Mouse (Mus musculus): ENCODE data around the gene C4bp. TPM values are rescaled to one million over a fixed set of nuclear protein-coding genes. Genes with fewer than 3 reads are reported as not detected.
"Not testable (repeated sequence)": the region's sequence is repeated elsewhere in the genome, so short reads cannot be mapped to it uniquely, and the experiment has no call there.

C4bp gene
- polyA plus RNA-seq, 1 experiment from 2014 or later, result not detected

GRCm38 (mm10) chr1:130678551-130678950, 17.1 kb upstream of the C4bp start:
- H3K27me3 ChIP-seq (ENCODE audit: control insufficient read depth, insufficient read depth, low read length), result no peaks in the 10 kb centered on the region
- no peak overlapping the region for H3K27ac ChIP-seq
- no peak overlapping the region for H3K4me2 ChIP-seq (replicated peaks)
- H3K9me3 ChIP-seq (ENCODE audit: control insufficient read depth, low read length), result no peaks in the 10 kb centered on the region
- no peak overlapping the region for H3K9ac ChIP-seq
- DNase-seq (ENCODE audit: low spot score) (no peak), ATAC-seq (ENCODE audit: low FRiP score) (no peak)
- no peaks in the 10 kb centered on the region for H3K36me3 ChIP-seq (replicated peaks; ENCODE audit: control insufficient read depth, insufficient read depth)
- no peak overlapping the region for H3K4me3 ChIP-seq (replicated peaks; ENCODE audit: low read length)
- 90% methylated on average over 2 of the region's 2 CpGs for WGBS
- no peaks in the 10 kb centered on the region for H3K4me1 ChIP-seq (replicated peaks; ENCODE audit: control insufficient read depth, insufficient read depth, low read length)

GRCm38 (mm10) chr1:130663576-130663975, 2.1 kb upstream of the C4bp start:
- H3K27me3 ChIP-seq (ENCODE audit: control insufficient read depth, insufficient read depth, low read length); H3K4me3 ChIP-seq (replicated peaks; ENCODE audit: low read length); H3K4me1 ChIP-seq (replicated peaks; ENCODE audit: control insufficient read depth, insufficient read depth, low read length); H3K9ac ChIP-seq; DNase-seq (ENCODE audit: low spot score); H3K4me2 ChIP-seq (replicated peaks); H3K27ac ChIP-seq; H3K36me3 ChIP-seq (replicated peaks; ENCODE audit: control insufficient read depth, insufficient read depth); ATAC-seq (ENCODE audit: low FRiP score); H3K9me3 ChIP-seq (ENCODE audit: control insufficient read depth, low read length): not testable (repeated sequence)
- WGBS, result 89% methylated on average over 5 of the region's 5 CpGs

- not testable (repeated sequence) for H3K36me3 ChIP-seq (replicated peaks; ENCODE audit: control insufficient read depth, insufficient read depth); DNase-seq (ENCODE audit: low spot score); ATAC-seq (ENCODE audit: low FRiP score); H3K27ac ChIP-seq; H3K27me3 ChIP-seq (ENCODE audit: control insufficient read depth, insufficient read depth, low read length); H3K4me3 ChIP-seq (replicated peaks; ENCODE audit: low read length); H3K9me3 ChIP-seq (ENCODE audit: control insufficient read depth, low read length); H3K4me1 ChIP-seq (replicated peaks; ENCODE audit: control insufficient read depth, insufficient read depth, low read length); H3K4me2 ChIP-seq (replicated peaks); H3K9ac ChIP-seq
- 46% methylated on average over 5 of the region's 5 CpGs for WGBS
Measured at GRCm38 (mm10) chr1:130659641-130660040, 1.8 kb downstream of the C4bp start.

- no peak overlapping the region for H3K4me2 ChIP-seq (replicated peaks)
- no peaks in the 10 kb centered on the region for H3K36me3 ChIP-seq (replicated peaks; ENCODE audit: control insufficient read depth, insufficient read depth)
- DNase-seq (ENCODE audit: low spot score), result no peak
- H3K4me3 ChIP-seq (replicated peaks; ENCODE audit: low read length), result no peak overlapping the region
- no peak for ATAC-seq (ENCODE audit: low FRiP score)
- WGBS, result 49% methylated on average over 4 of the region's 4 CpGs
- H3K4me1 ChIP-seq (replicated peaks; ENCODE audit: control insufficient read depth, insufficient read depth, low read length), result no peaks in the 10 kb centered on the region
- H3K27me3 ChIP-seq (ENCODE audit: control insufficient read depth, insufficient read depth, low read length), result no peaks in the 10 kb centered on the region
- H3K9ac ChIP-seq, result no peak overlapping the region
- no peak overlapping the region for H3K27ac ChIP-seq
- H3K9me3 ChIP-seq (ENCODE audit: control insufficient read depth, low read length), result no peaks in the 10 kb centered on the region
Measured at GRCm38 (mm10) chr1:130644103-130644502, 17.3 kb downstream of the C4bp start.

- Histone ChIP-seq H3K36me3 (replicated peaks; ENCODE audit: control insufficient read depth, insufficient read depth) (no peaks in the 10 kb centered on the region), H3K4me2 (replicated peaks) (no peak overlapping the region), H3K27ac (no peak overlapping the region), H3K9ac (no peak overlapping the region), H3K4me1 (replicated peaks; ENCODE audit: control insufficient read depth, insufficient read depth, low read length) (no peaks in the 10 kb centered on the region), H3K4me3 (replicated peaks; ENCODE audit: low read length) (no peak overlapping the region), H3K27me3 (ENCODE audit: control insufficient read depth, insufficient read depth, low read length) (no peaks in the 10 kb centered on the region), H3K9me3 (ENCODE audit: control insufficient read depth, low read length) (no peaks in the 10 kb centered on the region)
- ATAC-seq (ENCODE audit: low FRiP score) (no peak), DNase-seq (ENCODE audit: low spot score) (no peak)
Measured at GRCm38 (mm10) chr1:130640967-130641366, 20.5 kb downstream of the C4bp start.

GRCm38 (mm10) chr1:130633761-130634410, 27.5 kb downstream of the C4bp start:
- Histone ChIP-seq H3K27ac (no peak overlapping the region), H3K9ac (no peak overlapping the region), H3K4me1 (replicated peaks; ENCODE audit: control insufficient read depth, insufficient read depth, low read length) (no peaks in the 10 kb centered on the region), H3K4me2 (replicated peaks) (no peak overlapping the region; the same call in 1 of the 2 replicates), H3K36me3 (replicated peaks; ENCODE audit: control insufficient read depth, insufficient read depth) (no peaks in the 10 kb centered on the region), H3K9me3 (ENCODE audit: control insufficient read depth, low read length) (no peaks in the 10 kb centered on the region), H3K27me3 (ENCODE audit: control insufficient read depth, insufficient read depth, low read length) (no peaks in the 10 kb centered on the region), H3K4me3 (replicated peaks; ENCODE audit: low read length) (no peak overlapping the region)
- peak; percentile 77 for DNase-seq (ENCODE audit: low spot score)
- no peak for ATAC-seq (ENCODE audit: low FRiP score)
- WGBS, result 31% methylated on average over 16 of the region's 16 CpGs

GRCm38 (mm10) chr1:130633316-130633715, 28.1 kb downstream of the C4bp start:
- WGBS, result 91% methylated on average over 8 of the region's 8 CpGs
- Histone ChIP-seq H3K4me3 (replicated peaks; ENCODE audit: low read length) (no peak overlapping the region), H3K9ac (no peak overlapping the region), H3K9me3 (ENCODE audit: control insufficient read depth, low read length) (no peaks in the 10 kb centered on the region), H3K27me3 (ENCODE audit: control insufficient read depth, insufficient read depth, low read length) (no peaks in the 10 kb centered on the region), H3K36me3 (replicated peaks; ENCODE audit: control insufficient read depth, insufficient read depth) (no peaks in the 10 kb centered on the region), H3K4me1 (replicated peaks; ENCODE audit: control insufficient read depth, insufficient read depth, low read length) (no peaks in the 10 kb centered on the region), H3K4me2 (replicated peaks) (no peak overlapping the region), H3K27ac (no peak overlapping the region)
- DNase-seq (ENCODE audit: low spot score) (no peak), ATAC-seq (ENCODE audit: low FRiP score) (no peak)

GRCm38 (mm10) chr1:130629521-130629920, 31.9 kb downstream of the C4bp start, which contains the start of gene Zp3r:
TSS of gene Zp3r (minus strand) at chr1:130629621.
- no peaks in the 10 kb centered on the region for H3K27me3 ChIP-seq (ENCODE audit: control insufficient read depth, insufficient read depth, low read length)
- H3K36me3 ChIP-seq (replicated peaks; ENCODE audit: control insufficient read depth, insufficient read depth), result no peaks in the 10 kb centered on the region
- no peak within 1 kb of the TSS for H3K4me2 ChIP-seq (replicated peaks)
- 91% methylated on average over 2 of the region's 2 CpGs for WGBS
- no peak within 1 kb of the TSS for H3K9ac ChIP-seq
- no peak within 1 kb of the TSS for H3K4me3 ChIP-seq (replicated peaks; ENCODE audit: low read length)
- no peak within 1 kb of the TSS for H3K27ac ChIP-seq
- no peaks in the 10 kb centered on the region for H3K9me3 ChIP-seq (ENCODE audit: control insufficient read depth, low read length)
- H3K4me1 ChIP-seq (replicated peaks; ENCODE audit: control insufficient read depth, insufficient read depth, low read length), result no peaks in the 10 kb centered on the region
- no peak for ATAC-seq (ENCODE audit: low FRiP score)
- no peak for DNase-seq (ENCODE audit: low spot score)

- Histone ChIP-seq H3K27ac (no peak overlapping the region), H3K27me3 (ENCODE audit: control insufficient read depth, insufficient read depth, low read length) (no peaks in the 10 kb centered on the region), H3K9ac (no peak overlapping the region), H3K4me1 (replicated peaks; ENCODE audit: control insufficient read depth, insufficient read depth, low read length) (no peaks in the 10 kb centered on the region), H3K9me3 (ENCODE audit: control insufficient read depth, low read length) (no peaks in the 10 kb centered on the region), H3K36me3 (replicated peaks; ENCODE audit: control insufficient read depth, insufficient read depth) (no peaks in the 10 kb centered on the region), H3K4me2 (replicated peaks) (no peak overlapping the region), H3K4me3 (replicated peaks; ENCODE audit: low read length) (no peak overlapping the region)
- 91% methylated on average over 2 of the region's 2 CpGs for WGBS
- ATAC-seq (ENCODE audit: low FRiP score), result no peak
- no peak for DNase-seq (ENCODE audit: low spot score)
Measured at GRCm38 (mm10) chr1:130596291-130596690, 65.1 kb downstream of the C4bp start.

- Histone ChIP-seq H3K9ac (no peak overlapping the region), H3K36me3 (replicated peaks; ENCODE audit: control insufficient read depth, insufficient read depth) (no peaks in the 10 kb centered on the region), H3K4me1 (replicated peaks; ENCODE audit: control insufficient read depth, insufficient read depth, low read length) (no peaks in the 10 kb centered on the region), H3K4me3 (replicated peaks; ENCODE audit: low read length) (no peak overlapping the region), H3K27ac (no peak overlapping the region), H3K9me3 (ENCODE audit: control insufficient read depth, low read length) (no peaks in the 10 kb centered on the region), H3K4me2 (replicated peaks) (no peak overlapping the region), H3K27me3 (ENCODE audit: control insufficient read depth, insufficient read depth, low read length) (no peaks in the 10 kb centered on the region)
- 82% methylated on average over 9 of the region's 9 CpGs for WGBS
- DNase-seq (ENCODE audit: low spot score) (no peak), ATAC-seq (ENCODE audit: low FRiP score) (no peak)
Measured at GRCm38 (mm10) chr1:130588659-130589058, 72.8 kb downstream of the C4bp start.
